Mouse (Mus musculus): ENCODE results near the gene Mpdz.
A peak's percentile ranks its signal among the peaks of the same experiment; 100 is the strongest.

Mpdz gene

GRCm38 (mm10) chr4:81442078-81442981, at the start of gene Mpdz:
TSS of gene Mpdz (minus strand) at chr4:81442815.
- ATAC-seq (ENCODE audit: low TSS enrichment) = peak; percentile 96

- ATAC-seq (ENCODE audit: low TSS enrichment) = no peak
These were observed 47.9 kb upstream of the Mpdz start for GRCm38 (mm10) chr4:81490556-81490955.

GRCm38 (mm10) chr4:81484603-81485002, 42.0 kb upstream of the Mpdz start:
- no peak for ATAC-seq (ENCODE audit: low TSS enrichment)

GRCm38 (mm10) chr4:81483887-81484602, 41.4 kb upstream of the Mpdz start:
- ATAC-seq (ENCODE audit: low TSS enrichment) = no peak

- no peak for ATAC-seq (ENCODE audit: low TSS enrichment)
These were observed 40.5 kb upstream of the Mpdz start for GRCm38 (mm10) chr4:81483159-81483558.

- no peak for ATAC-seq (ENCODE audit: low TSS enrichment)
These were observed 24.2 kb upstream of the Mpdz start for GRCm38 (mm10) chr4:81466821-81467220.

GRCm38 (mm10) chr4:81465172-81465571, 22.6 kb upstream of the Mpdz start:
- no peak for ATAC-seq (ENCODE audit: low TSS enrichment)

- no peak for ATAC-seq (ENCODE audit: low TSS enrichment)
These were observed 19.6 kb upstream of the Mpdz start for GRCm38 (mm10) chr4:81462253-81462652.

GRCm38 (mm10) chr4:81458921-81459320, 16.3 kb upstream of the Mpdz start:
- no peak for ATAC-seq (ENCODE audit: low TSS enrichment)

- no peak for ATAC-seq (ENCODE audit: low TSS enrichment)
These were observed 11.2 kb upstream of the Mpdz start for GRCm38 (mm10) chr4:81453806-81454205.

- ATAC-seq (ENCODE audit: low TSS enrichment) = no peak
These were observed 9.6 kb upstream of the Mpdz start for GRCm38 (mm10) chr4:81452183-81452582.

GRCm38 (mm10) chr4:81449413-81449812, 6.8 kb upstream of the Mpdz start:
- no peak for ATAC-seq (ENCODE audit: low TSS enrichment)

- no peak for ATAC-seq (ENCODE audit: low TSS enrichment)
These were observed 951 bp upstream of the Mpdz start for GRCm38 (mm10) chr4:81443566-81443965.

GRCm38 (mm10) chr4:81433961-81434360, 8.7 kb downstream of the Mpdz start:
- ATAC-seq (ENCODE audit: low TSS enrichment) = no peak

- ATAC-seq (ENCODE audit: low TSS enrichment) = no peak
These were observed 11.8 kb downstream of the Mpdz start for GRCm38 (mm10) chr4:81430826-81431225.

- no peak for ATAC-seq (ENCODE audit: low TSS enrichment)
These were observed 12.5 kb downstream of the Mpdz start for GRCm38 (mm10) chr4:81430105-81430504.

- no peak for ATAC-seq (ENCODE audit: low TSS enrichment)
These were observed 12.9 kb downstream of the Mpdz start for GRCm38 (mm10) chr4:81429670-81430069.

- ATAC-seq (ENCODE audit: low TSS enrichment) = no peak
These were observed 19.1 kb downstream of the Mpdz start for GRCm38 (mm10) chr4:81423556-81423955.

GRCm38 (mm10) chr4:81421621-81422020, 21.0 kb downstream of the Mpdz start:
- no peak for ATAC-seq (ENCODE audit: low TSS enrichment)

GRCm38 (mm10) chr4:81415324-81416026, 27.1 kb downstream of the Mpdz start:
- no peak for ATAC-seq (ENCODE audit: low TSS enrichment)

GRCm38 (mm10) chr4:81414684-81415323, 27.8 kb downstream of the Mpdz start:
- ATAC-seq (ENCODE audit: low TSS enrichment) = no peak

- no peak for ATAC-seq (ENCODE audit: low TSS enrichment)
These were observed 45.7 kb downstream of the Mpdz start for GRCm38 (mm10) chr4:81396883-81397282.

Measured in frontal cortex, adult (tissue).